Comparison of ENCODE assay signal across 17 mouse cellular contexts in genomic region chr6:128754748-128755401, GRCm38 (mm10). TPM values are rescaled to one million over a fixed set of nuclear protein-coding genes. Genes with fewer than 3 reads are reported as not detected.
DNase-seq lines count a peak whose midpoint lies in the region; ATAC-seq and TF ChIP-seq lines count a peak whose summit lies in the region.
"Not testable (repeated sequence)": the region's sequence is repeated elsewhere in the genome, so short reads cannot be mapped to it uniquely, and the experiment has no call there.
"Had no signal": no experiment of that assay in that cellular context is flagged by ENCODE, and none has a peak within 500 bp of the region (broad histone marks: within the 10 kb centered on the region; RNA-seq: fewer than 3 reads in every experiment).

No protein-coding gene starts in this region.

- H3K4me1 ChIP-seq in heart, embryonic 14.5 days (ENCODE audit: control insufficient read depth in 2 of 2, insufficient read depth in 2 of 2, low read length in 2 of 2); hindbrain, embryonic 16.5 days (ENCODE audit: control insufficient read depth, insufficient read depth, low read depth, low read length); limb, embryonic 13.5 days; liver, embryonic 16.5 days (ENCODE audit: control insufficient read depth, low read depth, low read length); midbrain, embryonic 15.5 days; stomach, postnatal 0 days (replicated peaks; ENCODE audit: control insufficient read depth, insufficient read depth): not testable (repeated sequence)

- H3K9me3 ChIP-seq in heart, embryonic 14.5 days (ENCODE audit: control insufficient read depth, low read length); hindbrain, embryonic 16.5 days (ENCODE audit: control insufficient read depth, low read length); limb, embryonic 13.5 days; liver, embryonic 16.5 days (replicated peaks; ENCODE audit: control insufficient read depth, low read length); midbrain, embryonic 15.5 days; stomach, postnatal 0 days (ENCODE audit: control insufficient read depth, low read length): not testable (repeated sequence)

- DNase-seq in stomach, postnatal 0 days (ENCODE audit: low spot score): not testable (repeated sequence)

- peak overlapping the region; percentile 44; the same call in 1 of the 2 replicates for H3K4me2 ChIP-seq in heart, embryonic 14.5 days (ENCODE audit: low read length)
- not testable (repeated sequence) for H3K4me2 ChIP-seq in hindbrain, embryonic 16.5 days (ENCODE audit: low read length); liver, embryonic 16.5 days (ENCODE audit: low read depth, low read length); midbrain, embryonic 15.5 days
- H3K4me2 ChIP-seq in limb, embryonic 13.5 days (replicated peaks): peak overlapping the region; percentile 41; the same call in 1 of the 2 replicates
- peak overlapping the region; percentile 20; the same call in 1 of the 2 replicates for H3K4me2 ChIP-seq in stomach, postnatal 0 days (replicated peaks; ENCODE audit: low read depth)

- TF ChIP-seq CTCF in stomach, postnatal 0 days (IDR thresholded peaks at IDR 0.05; ENCODE audit: low read depth): not testable (repeated sequence)

- H3K4me3 ChIP-seq in heart, embryonic 14.5 days (ENCODE audit: control insufficient read depth in 1 of 2, insufficient read depth in 1 of 2, low read depth in 1 of 2, low read length in 2 of 2); hindbrain, embryonic 16.5 days (ENCODE audit: low read length); limb, embryonic 13.5 days; liver, embryonic 16.5 days (ENCODE audit: low read depth, low read length); midbrain, embryonic 15.5 days; stomach, postnatal 0 days (ENCODE audit: low read depth, low read length): not testable (repeated sequence)

- not testable (repeated sequence) for TF ChIP-seq EP300 in stomach, postnatal 0 days (optimal IDR thresholded peaks at IDR 0.05)

- H3K9ac ChIP-seq in heart, embryonic 14.5 days (ENCODE audit: low read length); hindbrain, embryonic 16.5 days (ENCODE audit: low read depth, low read length); limb, embryonic 13.5 days; liver, embryonic 16.5 days (ENCODE audit: low read depth, low read length); midbrain, embryonic 15.5 days; stomach, postnatal 0 days (ENCODE audit: low read length): not testable (repeated sequence)

- peak overlapping the region in 1 of 2 experiments; percentile 56; a peak in 1 of 4 replicates for H3K27ac ChIP-seq in heart, embryonic 14.5 days (replicated peaks in 1 of 2; ENCODE audit: control insufficient read depth in 1 of 2, insufficient read depth in 1 of 2, low read depth in 2 of 2, low read length in 2 of 2)
- H3K27ac ChIP-seq in hindbrain, embryonic 16.5 days (ENCODE audit: low read depth, low read length): peak overlapping the region; percentile 4; the same call in 1 of the 2 replicates
- peak overlapping the region; percentile 61; the same call in 1 of the 2 replicates for H3K27ac ChIP-seq in limb, embryonic 13.5 days
- H3K27ac ChIP-seq in liver, embryonic 16.5 days (ENCODE audit: low read length): peak overlapping the region; percentile 63; the same call in 1 of the 2 replicates
- H3K27ac ChIP-seq in midbrain, embryonic 15.5 days: peak overlapping the region; percentile 78
- peak overlapping the region; percentile 45; the same call in 1 of the 2 replicates for H3K27ac ChIP-seq in stomach, postnatal 0 days (replicated peaks)

- 69% methylated on average over 12 of the region's 12 CpGs for WGBS in heart, embryonic 14.5 days
- WGBS in hindbrain, embryonic 16.5 days: 84% methylated on average over 12 of the region's 12 CpGs
- 77% methylated on average over 12 of the region's 12 CpGs for WGBS in limb, embryonic 13.5 days
- WGBS in liver, embryonic 16.5 days (ENCODE audit: insufficient replicate concordance): 44% methylated on average over 12 of the region's 12 CpGs
- 80% methylated on average over 12 of the region's 12 CpGs for WGBS in midbrain, embryonic 15.5 days
- whole genome bisulfite sequencing in stomach, postnatal 0 days: 66% methylated on average over 12 of the region's 12 CpGs

- ATAC-seq in cerebellum, adult (ENCODE audit: insufficient number of reproducible peaks, low FRiP score, low TSS enrichment): 0 out of 2 replicates have a peak, but pooled peaks have one; percentile 29
- ATAC-seq in erythroblast, adult 5-6 weeks (replicated peaks; ENCODE audit: low FRiP score, poor library complexity, severe bottlenecking): 0 out of 2 replicates have a peak, but pooled peaks have one; percentile 41
- ATAC-seq in heart, embryonic 14.5 days (ENCODE audit: insufficient number of reproducible peaks, insufficient read depth, low FRiP score, low read depth): 0 out of 2 replicates have a peak, but pooled peaks have one; percentile 15
- not testable (repeated sequence) for ATAC-seq in hindbrain, embryonic 16.5 days; limb, embryonic 13.5 days (ENCODE audit: low FRiP score, low read depth)
- peak; percentile 73 for ATAC-seq in liver, embryonic 16.5 days (ENCODE audit: low read depth)
- ATAC-seq in midbrain, embryonic 15.5 days (replicated peaks): 0 out of 2 replicates have a peak, but pooled peaks have one; percentile 2
- ATAC-seq in stomach, postnatal 0 days (ENCODE audit: low FRiP score, low TSS enrichment): peak; percentile 53

- not testable (repeated sequence) for H3K36me3 ChIP-seq in heart, embryonic 14.5 days (ENCODE audit: control insufficient read depth, insufficient read depth, low read length); hindbrain, embryonic 16.5 days (ENCODE audit: control insufficient read depth, insufficient read depth, low read length); limb, embryonic 13.5 days; liver, embryonic 16.5 days (ENCODE audit: control insufficient read depth, insufficient read depth); midbrain, embryonic 15.5 days (replicated peaks); stomach, postnatal 0 days (ENCODE audit: control insufficient read depth, insufficient read depth, low read length)

- not testable (repeated sequence) for H3K27me3 ChIP-seq in heart, embryonic 14.5 days (ENCODE audit: control insufficient read depth, insufficient read depth, low read length); hindbrain, embryonic 16.5 days (replicated peaks; ENCODE audit: control insufficient read depth, insufficient read depth, low read length); limb, embryonic 13.5 days; liver, embryonic 16.5 days (ENCODE audit: control insufficient read depth, insufficient read depth, low read depth, low read length); midbrain, embryonic 15.5 days (replicated peaks); stomach, postnatal 0 days (ENCODE audit: control insufficient read depth, insufficient read depth, low read length)

RNA-seq across cellular contexts. Expression of gene Klrb1, which starts 32.0 kb away (rescaled TPM):
- not detected in 2 replicates for total RNA-seq in erythroblast, adult 5-6 weeks (2015; ENCODE audit: low replicate concordance)
- total RNA-seq in erythroblast, adult 5-6 weeks (2017; ENCODE audit: low replicate concordance): not detected in 2 replicates
- polyA plus RNA-seq in heart, embryonic 14.5 days (2014; fragmentation: Nextera tagmentation; extraction: Ambion mirVana): not detected in 2 replicates
- 1.3 and 1.5 TPM in 2 replicates for polyA plus RNA-seq in hindbrain, embryonic 16.5 days (2015; fragmentation: Nextera tagmentation; extraction: Ambion mirVana)
- polyA plus RNA-seq in limb, embryonic 13.5 days (2015; fragmentation: Nextera tagmentation; extraction: Ambion mirVana): not detected in 2 replicates
- not detected in 2 replicates for polyA plus RNA-seq in liver, embryonic 16.5 days (2015; fragmentation: Nextera tagmentation; extraction: Ambion mirVana)
- 0.82 and 0.94 TPM in 2 replicates for polyA plus RNA-seq in midbrain, embryonic 15.5 days (2015; fragmentation: Nextera tagmentation; extraction: Ambion mirVana)
- not detected in 2 replicates for polyA plus RNA-seq in stomach, postnatal 0 days (2015; fragmentation: Nextera tagmentation; extraction: Ambion mirVana)
- total RNA-seq: adrenal gland, postnatal 4 days; gastrocnemius, postnatal 10 days; heart, adult 2 months; heart, postnatal 36 days; left cerebral cortex, adult 18-20 months; MEL had no signal
- polyA plus RNA-seq: heart, adult 2 months; lung, embryonic 14.5 days; neural tube, embryonic 12.5 days had no signal

RNA-seq across cellular contexts. Expression of gene Klrb1c, which starts 34.1 kb away (rescaled TPM):
- not detected in 2 replicates for total RNA-seq in erythroblast, adult 5-6 weeks (2015; ENCODE audit: low replicate concordance)
- 0.68 and 1.8 TPM in 2 replicates for total RNA-seq in erythroblast, adult 5-6 weeks (2017; ENCODE audit: low replicate concordance)
- polyA plus RNA-seq in heart, embryonic 14.5 days (2014; fragmentation: Nextera tagmentation; extraction: Ambion mirVana): not detected in 2 replicates
- 0.11 and 0.15 TPM in 2 replicates for polyA plus RNA-seq in hindbrain, embryonic 16.5 days (2015; fragmentation: Nextera tagmentation; extraction: Ambion mirVana)
- polyA plus RNA-seq in limb, embryonic 13.5 days (2015; fragmentation: Nextera tagmentation; extraction: Ambion mirVana): 0.15 TPM in 1 of 2 replicates, not detected in the other
- polyA plus RNA-seq in liver, embryonic 16.5 days (2015; fragmentation: Nextera tagmentation; extraction: Ambion mirVana): 0.61 and 0.78 TPM in 2 replicates
- 0.12 and 0.13 TPM in 2 replicates for polyA plus RNA-seq in midbrain, embryonic 15.5 days (2015; fragmentation: Nextera tagmentation; extraction: Ambion mirVana)
- polyA plus RNA-seq in stomach, postnatal 0 days (2015; fragmentation: Nextera tagmentation; extraction: Ambion mirVana): 0.07 and 0.18 TPM in 2 replicates
- total RNA-seq: left cerebral cortex, adult 18-20 months; left cerebral cortex, postnatal 4 days; MEL had no signal
- polyA plus RNA-seq: neural tube, embryonic 12.5 days had no signal
